Mouse (Mus musculus) stomach, embryonic 14.5 days (tissue): Measurements from ENCODE around the gene Fubp1. TPM values are rescaled to one million over a fixed set of nuclear protein-coding genes. Genes with fewer than 3 reads are reported as not detected.

ENCODE experiments used
- ATAC-seq: fragments of 200-750 bp; cut with Nextera tagmentation; 2 replicates; pipeline ENCODE4 v1.8.0; 2017; ENCODE audit warnings: low read depth, moderate TSS enrichment; ENCODE audit not compliant: insufficient number of reproducible peaks, insufficient read depth, low FRiP score
- H3K27ac ChIP-seq: fragments of 300-500 bp; sonication (generic); 2 replicates; pipeline ENCODE4 v1.5.1; 2014; ENCODE audit warnings: mild to moderate bottlenecking, low read length, moderate library complexity, mixed read lengths
- H3K27me3 ChIP-seq: fragments of 300-500 bp; sonication (generic); 2 replicates; pipeline ENCODE4 v1.6.1; 2014; ENCODE audit warnings: low read length, control low read depth, mixed read lengths; ENCODE audit not compliant: control insufficient read depth, insufficient read depth
- H3K36me3 ChIP-seq: fragments of 300-500 bp; sonication (generic); 2 replicates; pipeline ENCODE4 v1.6.1; 2014; ENCODE audit warnings: mild to moderate bottlenecking, control low read depth, low read length, moderate library complexity, mixed read lengths; ENCODE audit not compliant: control insufficient read depth, insufficient read depth
- H3K4me1 ChIP-seq: fragments of 300-500 bp; sonication (generic); 2 replicates; pipeline ENCODE4 v1.6.1; 2014; ENCODE audit warnings: low read length, control low read depth, mixed read lengths; ENCODE audit not compliant: control insufficient read depth, insufficient read depth
- H3K4me2 ChIP-seq: fragments of 300-500 bp; sonication (generic); replicated peaks from 2 replicates; pipeline ENCODE4 v1.6.1; 2014; ENCODE audit warnings: low read depth, low read length, control low read depth
- H3K4me3 ChIP-seq: fragments of 300-500 bp; sonication (generic); 2 replicates; pipeline ENCODE4 v1.5.1; 2014; ENCODE audit warnings: low read depth, low read length, control low read depth
- H3K9ac ChIP-seq: fragments of 300-500 bp; sonication (generic); replicated peaks from 2 replicates; pipeline ENCODE4 v1.6.1; 2014; ENCODE audit warnings: low read depth, mild to moderate bottlenecking, control low read depth, low read length, moderate library complexity, mixed read lengths
- H3K9me3 ChIP-seq: fragments of 300-500 bp; sonication (generic); 2 replicates; pipeline ENCODE4 v1.6.1; 2016; ENCODE audit warnings: low read depth, low read length, control low read depth; ENCODE audit not compliant: control insufficient read depth
- WGBS: fragments of 180-500 bp; shearing (Covaris S2); extraction: QIAGEN DNeasy Blood & Tissue Kit; methylation state at CpG from one replicate; pipeline ENCODE4 v1.1.7; 2014; 5-methylcytosine and 5-hydroxymethylcytosine counted together
- polyA plus RNA-seq: library from polyadenylated mRNA; unstranded; fragments of >200 nt; fragmentation: Nextera tagmentation; extraction: Ambion mirVana; gene quantifications from 2 replicates; pipeline ENCODE4 v1.2.1, GENCODE M21; 2014

Gene Fubp1
- polyA plus RNA-seq, 1 experiment from 2014 or later: 265 TPM

GRCm38 (mm10) chr3:152277912-152278311, 67.7 kb downstream of the Fubp1 start:
- Histone ChIP-seq H3K4me3 (no peak overlapping the region), H3K36me3 (peaks cover 7% of the 10 kb centered on the region; the same call in 1 of the 2 replicates), H3K9me3 (no peaks in the 10 kb centered on the region), H3K9ac (no peak overlapping the region), H3K27me3 (no peaks in the 10 kb centered on the region), H3K4me2 (no peak overlapping the region), H3K4me1 (no peaks in the 10 kb centered on the region), H3K27ac (no peak overlapping the region)
- ATAC-seq: no peak
- WGBS: 88% methylated on average over 2 of the region's 2 CpGs

- Histone ChIP-seq H3K4me2 (no peak overlapping the region), H3K9ac (no peak overlapping the region), H3K4me1 (no peaks in the 10 kb centered on the region), H3K36me3 (peaks cover 5% of the 10 kb centered on the region; the same call in 1 of the 2 replicates), H3K4me3 (no peak overlapping the region), H3K27me3 (no peaks in the 10 kb centered on the region), H3K27ac (no peak overlapping the region), H3K9me3 (no peaks in the 10 kb centered on the region)
- no peak for ATAC-seq
- WGBS: 46% methylated on average over 2 of the region's 2 CpGs
Measured at GRCm38 (mm10) chr3:152278431-152278830, 68.2 kb downstream of the Fubp1 start.

- WGBS: 37% methylated on average over 3 of the region's 3 CpGs
- peaks cover 5% of the 10 kb centered on the region; the same call in 1 of the 2 replicates for H3K36me3 ChIP-seq
- no peak for ATAC-seq
Measured at GRCm38 (mm10) chr3:152282126-152282525, 71.9 kb downstream of the Fubp1 start.

GRCm38 (mm10) chr3:152284306-152284705, 74.1 kb downstream of the Fubp1 start:
- ATAC-seq: no peak
- Histone ChIP-seq H3K36me3 (peaks cover 5% of the 10 kb centered on the region; the same call in 1 of the 2 replicates), H3K27me3 (no peaks in the 10 kb centered on the region), H3K4me3 (no peak overlapping the region), H3K27ac (no peak overlapping the region), H3K9ac (no peak overlapping the region), H3K9me3 (no peaks in the 10 kb centered on the region), H3K4me2 (no peak overlapping the region), H3K4me1 (no peaks in the 10 kb centered on the region)
- WGBS: 94% methylated on average over 1 of the region's 1 CpGs

More at GRCm38 (mm10) chr3:152282126-152282525, 71.9 kb downstream of the Fubp1 start:
- Histone ChIP-seq H3K27ac (no peak overlapping the region), H3K4me2 (no peak overlapping the region), H3K27me3 (no peaks in the 10 kb centered on the region), H3K9me3 (no peaks in the 10 kb centered on the region), H3K4me1 (no peaks in the 10 kb centered on the region), H3K4me3 (no peak overlapping the region), H3K9ac (no peak overlapping the region)

GRCm38 (mm10) chr3:152284759-152285158, 74.5 kb downstream of the Fubp1 start:
- no peak for ATAC-seq
- H3K4me3 ChIP-seq: no peak overlapping the region
- H3K4me2 ChIP-seq: no peak overlapping the region
- WGBS: 84% methylated on average over 5 of the region's 5 CpGs
- H3K27me3 ChIP-seq: no peaks in the 10 kb centered on the region
- H3K9ac ChIP-seq: no peak overlapping the region
- H3K4me1 ChIP-seq: no peaks in the 10 kb centered on the region
- no peak overlapping the region for H3K27ac ChIP-seq
- H3K36me3 ChIP-seq: peaks cover 5% of the 10 kb centered on the region; the same call in 1 of the 2 replicates
- H3K9me3 ChIP-seq: no peaks in the 10 kb centered on the region

Other genes with a start within 250 kb of the Fubp1 start
- 43.8 and 51.8 TPM in 2 replicates for gene Gipc2, start 44.2 kb upstream of the Fubp1 start, polyA plus RNA-seq
- gene Dnajb4, start 120 bp upstream of the Fubp1 start, polyA plus RNA-seq: 30.3 and 31.4 TPM in 2 replicates
- gene Nexn, start 55.9 kb downstream of the Fubp1 start, polyA plus RNA-seq: 35.3 and 47.8 TPM in 2 replicates
- 20.3 and 21.0 TPM in 2 replicates for gene Miga1, start 130.0 kb downstream of the Fubp1 start, polyA plus RNA-seq
- 45.9 and 49.6 TPM in 2 replicates for gene Usp33, start 136.1 kb downstream of the Fubp1 start, polyA plus RNA-seq
- 53.7 and 63.3 TPM in 2 replicates for gene Zzz3, start 185.1 kb downstream of the Fubp1 start, polyA plus RNA-seq